Mouse (Mus musculus) c-Kit-positive CD71-positive TER-119-positive erythroid progenitor cells, embryonic 14.5 days (primary cell): Measurements from ENCODE around the gene Fam20b.

Source experiments
- DNase-seq: peaks from one replicate; pipeline ENCODE4 v3.0.0-alpha.2; 2013; ENCODE audit warnings: low spot score

Gene Fam20b

DNA sequence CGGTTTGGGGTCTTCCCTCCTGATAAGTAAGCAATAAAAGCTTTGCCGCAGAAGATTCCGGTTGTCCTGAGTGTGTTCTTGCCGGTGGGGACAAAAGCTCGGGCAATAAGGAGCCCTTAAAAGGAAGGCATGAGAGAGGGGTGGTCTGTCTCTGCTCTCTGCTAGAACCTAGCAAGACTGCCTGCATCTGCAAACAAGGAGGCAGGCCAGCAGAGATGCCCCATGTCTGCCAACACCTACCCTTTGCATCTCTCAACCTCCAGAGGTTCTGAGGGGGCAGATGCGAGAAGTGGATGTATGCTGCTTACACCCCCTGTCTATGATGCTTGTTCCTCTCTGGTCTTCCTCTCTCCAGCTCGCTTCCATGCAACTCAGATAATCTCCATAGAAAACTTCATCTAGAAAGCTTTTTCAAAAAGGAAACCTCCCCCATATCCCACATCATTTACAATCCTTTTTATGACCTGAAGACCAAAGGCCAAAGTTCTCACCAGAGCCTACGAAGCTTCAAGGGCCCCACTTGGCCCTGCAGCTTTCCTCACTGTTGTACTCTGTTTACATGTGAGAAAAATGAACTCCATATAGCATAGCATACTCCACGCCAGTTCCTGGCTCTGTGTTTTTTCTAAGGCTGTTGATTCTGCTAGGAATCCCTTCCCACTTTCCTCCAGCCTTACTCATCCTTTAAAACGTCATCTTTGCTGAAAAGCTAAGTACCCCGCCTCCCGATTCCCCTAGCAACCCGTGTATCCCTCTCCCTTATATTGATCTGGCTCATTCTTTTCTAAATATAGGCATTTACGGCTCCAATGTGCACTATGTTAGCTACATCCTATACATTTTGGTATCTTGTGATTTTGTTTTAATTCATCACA is 8.6 kb upstream of the Fam20b start:
- no peak for DNase-seq

DNA sequence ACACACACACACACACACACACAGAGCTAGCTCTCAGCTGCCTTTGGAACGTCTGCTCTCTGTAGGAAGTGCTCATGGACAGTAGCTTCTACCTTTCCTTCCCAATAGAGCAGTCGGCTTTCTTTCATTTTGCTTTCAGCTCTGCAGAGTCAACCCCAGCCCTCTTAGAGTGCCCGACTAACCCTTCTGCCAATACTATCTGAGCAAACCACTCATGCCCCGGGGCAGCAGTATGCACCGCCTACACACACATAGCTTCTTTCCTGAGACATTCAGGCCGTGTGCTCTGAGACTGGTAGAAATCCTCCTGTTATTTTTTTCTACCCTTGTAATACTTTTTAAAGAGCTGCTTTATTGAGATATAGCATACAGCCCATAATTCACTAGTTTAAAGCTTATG is 3.2 kb upstream of the Fam20b start:
- DNase-seq, result no peak

DNA sequence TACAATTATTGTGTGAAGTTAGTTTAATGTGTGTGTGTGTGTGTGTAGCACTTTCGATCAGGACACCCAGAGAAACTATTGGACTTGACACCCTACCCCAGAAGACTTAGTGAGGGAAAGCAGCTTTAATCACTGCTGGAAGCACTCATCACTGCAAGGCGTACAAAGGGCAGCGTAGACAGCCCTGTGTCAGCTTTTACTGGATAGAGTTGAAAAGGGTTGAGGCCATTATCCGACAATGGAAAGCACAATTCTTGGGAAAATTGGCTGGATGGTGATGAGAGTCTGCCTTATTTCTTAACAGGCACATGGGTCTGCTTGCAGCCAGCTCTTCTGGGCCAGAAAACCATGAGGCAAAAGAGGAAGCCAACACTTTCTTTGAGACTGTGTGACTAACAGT is 1.2 kb upstream of the Fam20b start:
- no peak for DNase-seq

DNA sequence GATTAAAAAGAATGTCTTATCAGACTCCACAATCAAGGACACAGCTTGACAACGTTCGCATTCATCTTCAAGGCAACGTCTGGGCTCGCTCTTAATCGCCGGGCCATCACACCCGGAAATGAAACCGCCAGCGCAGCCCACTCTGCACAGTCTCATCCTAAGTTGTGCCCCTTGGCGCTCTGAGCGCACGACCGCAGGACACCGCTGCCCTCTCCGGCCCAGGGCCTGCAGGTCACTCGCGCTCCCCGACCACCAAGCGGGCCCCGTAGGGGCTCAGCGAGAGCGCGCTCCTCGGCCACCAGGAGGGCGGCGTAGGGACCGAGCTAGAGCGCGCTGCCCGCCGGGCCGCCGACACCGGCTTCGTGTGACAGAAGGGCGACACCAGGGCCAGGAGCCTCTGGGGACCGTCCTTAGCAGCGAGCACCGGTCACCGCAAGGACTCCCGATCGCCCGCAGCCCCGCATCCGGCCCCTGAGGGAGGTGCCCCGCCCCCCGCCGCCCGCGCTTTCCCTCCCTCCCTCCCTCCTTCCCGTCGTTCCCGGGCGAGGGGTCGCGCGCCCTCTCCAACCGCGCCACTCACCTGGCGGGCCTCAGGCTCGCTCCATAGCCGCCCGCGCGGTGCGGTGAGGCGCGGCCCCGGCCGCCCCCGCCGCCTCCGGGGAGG is 468 bp downstream of the Fam20b start:
- DNase-seq, result peak; percentile 54

DNA sequence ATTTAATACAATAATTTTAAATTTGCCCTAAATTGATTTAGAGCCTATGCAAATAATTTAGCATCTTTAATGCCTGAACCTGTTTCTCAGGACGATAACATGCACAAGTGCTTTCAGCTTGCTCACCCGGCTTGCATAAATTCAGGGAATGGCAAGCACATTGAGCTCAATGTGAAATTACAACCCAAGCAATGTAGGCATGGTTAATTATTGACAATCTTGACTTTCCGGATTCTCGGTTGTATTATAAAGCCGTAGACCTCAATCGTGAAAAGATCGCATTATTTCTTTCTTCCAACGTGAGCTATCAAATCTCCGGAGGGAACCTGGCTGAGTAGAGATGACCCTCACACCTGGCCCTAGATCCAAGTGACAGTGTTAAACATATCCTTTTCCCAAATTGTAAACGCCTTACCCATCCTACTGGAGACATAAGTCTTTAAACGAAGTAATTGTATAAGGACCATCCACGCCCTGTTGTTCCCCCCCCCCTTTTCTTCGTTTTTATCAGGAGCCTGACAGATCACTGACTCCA is 1.1 kb downstream of the Fam20b start:
- no peak for DNase-seq

DNA sequence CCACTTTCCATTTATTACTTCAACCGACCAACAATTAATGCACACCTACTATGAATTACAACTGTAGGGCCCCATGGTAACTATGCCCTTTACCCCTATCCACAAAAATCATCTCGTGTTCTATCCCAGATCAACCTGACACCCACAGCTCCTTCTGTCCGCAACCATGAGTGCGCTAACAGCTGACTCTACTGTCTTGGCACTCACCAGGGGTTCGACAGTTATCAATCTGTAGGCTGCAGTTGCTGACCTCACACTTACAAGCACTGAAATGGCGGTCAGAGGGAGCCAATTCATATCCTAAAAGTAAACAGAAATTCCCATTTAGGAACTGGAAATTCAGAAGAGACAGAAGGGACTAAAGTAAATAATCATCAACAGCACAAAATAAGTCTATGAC is 2.2 kb downstream of the Fam20b start:
- no peak for DNase-seq

DNA sequence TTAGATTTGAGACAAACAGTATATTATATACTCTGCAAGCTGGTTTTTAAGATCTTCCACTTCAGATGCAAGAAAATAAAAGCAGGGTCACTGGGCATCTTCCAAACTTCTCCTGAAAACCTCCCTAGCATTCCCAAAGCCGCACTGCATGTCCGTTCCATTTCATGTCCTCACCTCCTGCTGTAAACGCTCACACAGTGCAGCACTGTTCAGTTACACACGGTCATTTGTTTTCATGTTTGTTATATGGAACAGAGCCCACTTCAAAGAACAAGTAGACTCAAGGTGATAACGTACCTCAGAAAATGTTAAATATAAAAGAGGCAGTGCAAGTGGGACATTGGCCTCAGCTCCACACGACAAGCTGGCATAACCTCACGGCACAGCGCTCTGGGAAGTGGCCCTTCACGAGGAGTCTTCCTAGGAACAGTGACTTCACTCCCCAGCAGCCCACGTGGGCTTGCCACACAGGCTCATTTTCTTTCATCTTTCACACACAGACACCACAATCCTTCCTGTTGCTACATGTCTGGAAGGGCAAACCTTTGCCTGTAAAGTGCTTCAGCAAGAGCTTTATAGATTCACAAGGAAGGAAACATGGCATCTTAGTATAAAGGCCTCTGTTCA is 8.3 kb downstream of the Fam20b start:
- DNase-seq, result no peak

DNA sequence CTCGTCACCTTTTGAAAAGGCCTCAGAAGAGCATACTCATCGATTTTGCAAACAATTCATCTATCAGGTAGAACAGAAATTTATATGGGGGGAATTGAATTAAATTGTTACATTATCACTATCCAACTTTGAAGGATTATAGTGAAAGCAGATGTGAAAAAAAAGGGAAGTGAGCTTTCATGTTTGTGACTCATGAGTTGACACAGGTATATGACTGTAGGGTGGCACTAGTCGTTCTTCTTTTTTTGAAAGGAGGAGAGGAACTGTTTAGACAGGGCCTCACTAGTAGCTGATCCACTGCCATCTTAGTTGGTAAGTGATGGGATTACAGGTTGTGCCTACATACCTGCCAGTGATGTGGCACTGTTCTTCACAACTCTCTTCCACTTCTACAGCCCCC is 10.2 kb downstream of the Fam20b start:
- DNase-seq, result no peak

DNA sequence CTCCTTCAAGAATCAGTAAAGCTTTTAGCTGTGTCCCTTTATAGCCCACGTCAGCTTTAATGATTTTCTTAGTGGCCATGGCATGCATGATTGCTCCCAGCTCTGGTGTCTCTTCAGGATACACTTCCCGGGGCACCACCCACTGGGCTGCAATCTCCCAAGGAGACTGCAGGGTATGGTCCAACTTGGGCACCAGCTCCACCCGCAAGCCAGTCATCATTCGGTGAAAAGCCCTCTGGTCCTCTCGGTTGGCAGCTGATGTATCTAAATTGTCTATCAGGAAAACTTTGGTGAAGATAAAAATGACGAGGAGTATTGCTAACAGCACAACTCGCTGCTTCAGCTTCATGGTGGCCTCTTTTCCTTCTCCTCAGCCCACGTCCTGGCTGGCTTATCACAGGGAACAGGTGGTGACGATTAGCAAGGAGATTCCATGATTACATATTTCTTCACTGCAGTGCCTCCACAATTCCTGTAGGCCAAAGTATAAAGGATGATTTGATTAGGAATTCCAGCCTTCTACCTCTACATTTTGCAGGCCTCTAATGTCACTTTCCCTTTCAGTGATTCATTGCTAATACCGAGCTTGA is 13.1 kb downstream of the Fam20b start:
- no peak for DNase-seq

DNA sequence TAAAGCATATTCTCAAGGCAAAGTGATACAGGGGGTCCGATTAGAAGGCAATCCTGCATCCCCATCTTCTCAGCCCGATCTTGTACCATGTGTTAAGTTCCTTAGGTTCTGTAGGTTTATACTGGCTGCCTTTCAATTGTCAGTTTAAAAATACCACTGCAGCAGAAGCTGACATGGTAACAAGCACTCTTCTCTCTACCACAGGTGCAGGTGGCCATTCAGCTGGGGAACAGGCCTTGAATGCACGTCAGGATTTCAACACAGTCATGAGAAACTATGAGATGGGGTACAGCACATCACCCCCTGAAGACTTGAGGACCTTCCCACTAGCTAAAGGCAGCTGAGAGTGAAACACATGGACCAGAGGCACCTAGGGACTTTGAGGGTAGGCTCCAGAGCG is 15.4 kb downstream of the Fam20b start:
- DNase-seq, result no peak

DNA sequence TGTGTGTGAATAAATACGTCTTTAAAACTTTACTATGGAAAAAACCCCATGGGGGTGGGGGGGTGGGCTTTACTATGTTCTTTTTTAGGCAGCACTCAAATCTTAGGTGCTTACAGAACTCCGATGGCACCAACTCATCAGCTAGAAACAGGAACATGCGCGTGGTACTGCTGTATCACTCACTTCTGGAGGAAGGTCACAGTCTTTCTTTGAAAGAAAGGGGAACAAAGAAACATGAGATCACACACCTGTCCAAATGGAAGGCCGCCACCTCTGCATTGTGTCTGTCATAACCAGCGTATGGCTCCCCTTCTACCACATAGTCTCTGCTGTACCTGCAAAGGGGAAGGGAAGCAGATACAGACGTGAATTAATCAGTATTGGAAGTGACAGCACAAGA is 16.7 kb downstream of the Fam20b start:
- no peak for DNase-seq

DNA sequence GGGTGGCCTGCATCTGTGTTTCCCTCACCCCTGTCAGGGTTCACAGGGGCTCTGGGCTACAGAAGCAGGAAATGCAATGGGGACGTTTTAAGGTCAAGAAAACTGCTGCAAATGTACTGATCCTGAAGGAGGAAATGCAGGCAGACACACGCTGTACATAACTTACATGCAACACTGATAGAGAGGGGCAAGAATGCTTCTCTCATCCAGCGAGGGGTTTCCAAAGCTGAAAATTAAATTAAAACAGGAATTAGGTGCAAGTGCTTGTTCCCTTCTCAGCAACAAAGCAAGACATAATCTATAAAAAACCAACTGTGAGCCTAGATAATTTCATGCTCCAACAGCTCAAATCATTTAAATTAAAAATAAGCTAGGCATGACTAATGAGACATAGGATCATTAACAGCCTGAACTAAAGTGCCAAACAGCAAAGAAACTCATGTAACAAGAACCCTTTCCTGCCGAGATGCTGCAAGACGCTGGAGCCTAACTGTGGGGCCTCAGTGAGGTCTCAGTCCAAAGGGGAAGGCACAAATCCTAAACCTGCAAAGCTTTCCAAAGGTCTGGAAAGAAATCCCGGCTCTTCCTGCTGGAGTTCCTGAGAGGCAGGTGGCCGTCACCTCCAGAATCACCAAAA is 32.7 kb downstream of the Fam20b start:
- no peak for DNase-seq

DNA sequence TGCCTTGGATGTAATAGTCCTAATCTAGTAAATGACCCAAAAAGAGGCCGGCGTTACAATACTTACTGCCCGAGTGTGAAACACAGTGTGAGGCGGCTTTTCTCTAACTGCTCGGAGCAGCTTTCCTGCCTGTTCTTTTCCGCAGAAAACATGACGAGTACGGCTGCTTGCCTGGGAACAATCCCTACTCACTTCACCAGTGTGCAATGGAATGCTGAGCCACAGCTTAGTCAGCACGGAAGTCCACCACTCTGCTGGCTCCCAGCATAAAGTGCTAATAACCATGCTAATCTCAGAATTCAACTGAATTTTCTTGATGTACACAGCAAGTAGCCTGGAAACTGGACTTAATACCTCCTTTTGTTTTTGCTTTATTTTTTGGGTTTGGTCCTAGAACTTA is 39.3 kb downstream of the Fam20b start:
- no peak for DNase-seq

DNA sequence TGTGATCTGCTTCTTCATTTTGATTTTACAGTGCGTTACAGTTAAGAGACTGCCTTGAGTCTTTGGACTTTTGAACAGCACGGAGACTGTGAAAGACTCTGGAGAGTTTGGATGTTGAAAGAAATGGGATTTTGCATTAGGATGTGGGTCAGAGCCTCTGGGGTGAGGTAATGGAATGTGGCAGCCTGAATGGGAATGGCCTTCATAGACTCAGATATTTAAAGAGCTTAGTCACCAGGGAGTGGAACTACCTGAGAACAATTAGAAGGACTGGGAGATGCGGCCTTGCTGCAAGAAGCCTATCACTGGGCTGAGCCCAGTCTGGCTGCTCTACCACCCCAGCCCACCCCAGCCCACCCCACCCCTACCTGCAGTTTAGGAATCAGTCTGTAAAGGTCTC is 41.7 kb downstream of the Fam20b start:
- no peak for DNase-seq

DNA sequence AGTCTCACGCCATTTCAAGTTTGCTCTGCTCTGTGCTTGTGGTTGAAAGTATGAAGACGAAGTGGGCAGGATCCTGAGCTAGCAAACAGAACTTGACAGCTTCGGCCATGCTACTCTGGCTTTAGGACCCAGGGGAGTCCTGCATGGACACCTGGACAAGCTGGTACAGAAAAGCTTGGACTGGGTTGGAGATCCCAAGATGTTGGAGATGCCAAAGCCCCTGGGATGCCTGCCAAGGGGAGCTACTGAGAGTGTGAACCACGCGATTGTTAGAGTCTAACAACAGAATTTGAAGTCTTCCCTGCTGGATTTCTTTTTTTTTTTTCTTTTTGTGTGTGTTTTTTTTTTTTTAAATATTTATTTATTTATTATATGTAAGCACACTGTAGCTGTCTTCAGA is 42.3 kb downstream of the Fam20b start:
- no peak for DNase-seq

DNA sequence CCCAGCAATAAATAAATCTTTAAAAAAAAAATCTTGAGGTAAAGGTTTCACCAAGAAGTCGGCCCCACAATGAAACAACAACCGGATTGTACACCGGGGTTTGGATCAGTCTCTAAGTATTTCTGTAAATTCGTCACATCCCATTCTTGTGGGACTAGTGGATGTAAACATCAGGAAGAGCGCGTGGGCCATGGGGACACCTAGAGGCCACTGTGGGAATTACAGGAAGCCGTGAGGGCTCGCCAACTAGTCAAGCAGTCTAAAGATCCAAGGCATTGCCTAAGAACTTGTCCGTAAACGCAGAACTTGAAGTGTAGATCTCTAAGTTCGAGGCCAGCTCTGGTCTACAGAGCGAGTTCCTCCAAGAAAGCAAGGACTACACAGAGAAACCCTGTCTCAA is 42.7 kb downstream of the Fam20b start:
- peak; percentile 71 for DNase-seq

DNA sequence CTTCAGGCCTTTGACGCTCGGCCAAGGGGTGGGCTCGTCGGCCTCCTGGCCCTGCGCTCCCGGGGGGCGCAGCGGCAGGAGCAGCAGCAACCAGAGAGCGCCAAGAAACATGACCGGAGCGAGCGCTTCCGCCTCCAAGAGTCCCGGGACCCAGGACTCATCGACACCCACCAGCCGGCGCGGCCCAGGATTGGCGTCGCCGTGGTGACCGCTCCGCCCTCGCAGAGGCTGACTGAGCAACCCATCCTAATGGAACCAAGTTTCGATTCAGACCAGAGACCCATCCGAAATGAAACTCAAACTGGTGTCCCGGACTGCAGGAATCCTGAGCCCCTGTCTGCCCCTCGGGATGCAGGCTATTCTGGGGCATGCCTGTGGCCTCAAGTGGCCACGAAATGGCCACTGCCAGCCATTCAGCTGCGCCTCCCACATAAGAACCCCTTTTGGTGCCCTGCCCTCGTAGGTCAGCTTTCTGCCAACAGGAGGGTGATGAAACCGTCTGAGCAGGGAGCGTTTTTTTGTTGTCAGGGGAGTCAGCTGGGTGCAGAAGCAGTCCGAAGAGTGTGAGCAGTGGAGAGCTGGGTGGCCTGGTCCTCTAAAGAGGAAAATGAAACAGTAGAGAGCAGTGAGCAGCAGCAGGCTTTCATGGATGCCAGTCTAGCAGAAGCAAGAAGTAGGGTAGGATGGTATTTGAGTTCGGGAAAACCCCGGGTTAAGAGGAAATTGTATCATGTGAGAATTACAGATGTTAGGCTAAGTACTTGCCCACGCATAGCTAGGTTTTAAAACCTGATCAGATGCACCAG is 44.5 kb downstream of the Fam20b start, which contains the start of gene Tor3a:
Tor3a (minus strand) TSS at position 162 of the 806 bp plus-strand sequence.
- peak; percentile 40 for DNase-seq

DNA sequence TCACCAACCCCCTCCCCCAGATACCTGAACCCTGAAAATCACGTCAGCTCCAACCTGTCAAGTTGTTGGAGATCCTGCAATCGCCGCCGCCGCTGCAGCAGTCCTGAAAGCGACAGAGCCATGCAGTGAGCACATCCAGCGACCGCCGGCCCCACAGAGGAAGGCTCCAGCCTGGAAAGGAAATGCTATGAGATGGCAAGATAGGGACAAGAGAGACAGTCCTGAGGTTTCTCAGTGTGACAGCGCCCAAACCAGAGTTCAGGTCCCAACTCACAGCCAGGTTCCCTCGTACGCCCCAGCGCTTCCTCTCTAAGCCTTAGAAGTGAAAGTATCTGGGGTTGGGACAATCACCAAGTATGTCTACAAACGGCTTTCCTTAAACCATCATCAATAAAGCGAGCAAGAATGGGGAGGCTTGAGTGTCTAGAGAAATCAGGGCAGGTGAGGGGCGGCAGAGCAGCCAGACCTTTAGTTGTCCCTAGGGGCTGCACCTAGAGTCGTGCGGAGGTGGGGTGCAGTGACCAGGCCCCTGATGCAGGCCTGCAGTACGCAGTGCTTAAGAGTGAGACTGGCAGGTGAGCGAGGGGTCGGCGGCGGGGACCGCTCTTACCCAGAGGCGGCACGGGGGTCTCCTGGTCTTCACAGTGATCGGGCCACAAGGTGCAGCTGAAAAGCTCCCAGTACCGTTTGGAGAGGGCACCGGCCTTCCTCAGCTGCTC is 45.3 kb downstream of the Fam20b start:
- DNase-seq, result no peak

DNA sequence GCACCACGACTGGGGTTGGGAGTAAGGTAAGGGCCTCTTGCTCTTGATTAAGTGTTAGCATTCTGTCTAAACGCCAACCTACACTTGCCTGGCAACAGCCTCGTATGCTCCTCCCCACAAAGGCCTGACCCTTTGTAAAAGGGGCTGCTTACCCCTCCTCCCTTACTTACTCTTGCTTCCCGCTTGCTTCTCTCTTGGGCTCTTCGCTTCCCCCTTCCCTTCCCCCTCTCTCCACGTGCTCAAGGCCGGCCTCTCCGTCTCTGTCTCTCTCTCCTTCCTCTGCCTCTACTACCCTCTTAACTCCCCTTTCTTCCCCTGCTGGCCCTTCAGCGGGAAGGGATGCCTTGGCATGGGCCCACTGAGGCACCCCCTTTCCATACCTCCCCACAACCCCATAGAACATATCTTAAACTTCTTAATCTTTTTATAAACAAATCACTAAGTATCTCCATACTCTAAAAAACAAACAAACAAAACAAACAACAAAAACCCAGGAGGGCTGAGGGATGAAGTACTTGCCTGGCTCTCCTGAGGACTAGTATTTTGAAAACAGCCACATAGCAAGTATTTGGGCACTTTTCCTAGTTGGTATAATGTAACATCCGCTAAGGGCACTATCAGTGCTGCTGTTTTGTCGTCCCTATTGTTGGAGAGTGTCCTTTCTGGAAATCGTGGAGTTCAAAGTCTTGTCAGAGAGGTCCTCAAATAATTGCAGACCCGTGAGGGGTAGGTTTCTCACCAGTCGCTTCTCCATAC is 46.0 kb downstream of the Fam20b start:
- DNase-seq, result no peak

DNA sequence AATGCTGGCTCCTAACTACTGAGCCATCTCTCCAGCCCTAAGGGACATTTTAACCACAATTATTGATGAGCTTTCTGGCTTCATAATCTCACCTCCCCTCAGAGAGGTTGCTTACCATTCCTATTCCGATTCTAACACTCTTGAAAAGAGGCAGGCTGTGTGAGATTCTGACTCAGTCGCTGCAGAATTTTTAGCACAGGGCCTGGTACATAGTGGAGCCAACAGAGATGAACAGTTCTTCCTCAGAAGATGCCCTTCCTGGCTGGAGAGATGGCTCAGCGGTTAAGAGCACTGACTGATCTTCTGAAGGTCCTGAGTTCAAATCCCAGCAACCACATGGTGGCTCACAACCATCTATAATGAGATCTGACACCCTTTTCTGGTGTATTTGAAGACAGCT is 47.0 kb downstream of the Fam20b start:
- DNase-seq, result no peak
